Mouse (Mus musculus) CH12.LX (cell line): ENCODE data around the gene Gm20518.

Experiments used
- CTCF ChIP-seq, 2 experiments: IDR thresholded peaks in 1 of 2; conservative IDR thresholded peaks in 1 of 2; 2 replicates each; pipeline ENCODE4 v1.5.1; 2011 to 2012; ENCODE audit warnings: low read depth in 2 of 2, low read length in 2 of 2, improper control_type of control experiment in 1 of 2, inconsistent platforms in 1 of 2, mild to moderate bottlenecking in 1 of 2, moderate library complexity in 1 of 2
- ELF1 ChIP-seq: IDR thresholded peaks from 2 replicates; pipeline ENCODE4 v1.6.1; 2014; ENCODE audit warnings: low read depth, mild to moderate bottlenecking, inconsistent platforms, low read length, improper control_type of control experiment
- GABPA ChIP-seq: IDR thresholded peaks from 2 replicates; pipeline ENCODE4 v1.6.1; 2012; ENCODE audit warnings: low read depth, low read length, improper control_type of control experiment, inconsistent platforms; ENCODE audit not compliant: insufficient replicate concordance
- HCFC1 ChIP-seq: IDR thresholded peaks from 2 replicates; pipeline ENCODE4 v1.6.1; 2012; ENCODE audit warnings: low read depth, mild to moderate bottlenecking, inconsistent platforms, low read length, improper control_type of control experiment
- MAX ChIP-seq: IDR thresholded peaks from 2 replicates; pipeline ENCODE4 v1.6.1; 2011; ENCODE audit warnings: low read length, improper control_type of control experiment
- MEF2A ChIP-seq: IDR thresholded peaks from 2 replicates; pipeline ENCODE4 v1.6.1; 2014; ENCODE audit warnings: low read depth, mild to moderate bottlenecking, inconsistent platforms, low read length, improper control_type of control experiment, borderline replicate concordance
- NELFE ChIP-seq: IDR thresholded peaks from 2 replicates; pipeline ENCODE4 v1.6.1; 2011; ENCODE audit warnings: low read depth, low read length, improper control_type of control experiment
- NRF1 ChIP-seq: IDR thresholded peaks from 2 replicates; pipeline ENCODE4 v1.6.1; 2014; ENCODE audit warnings: low read depth, mild to moderate bottlenecking, inconsistent platforms, low read length, improper control_type of control experiment, moderate library complexity
- TBP ChIP-seq: conservative IDR thresholded peaks from 2 replicates; pipeline ENCODE4 v1.6.1; 2011; ENCODE audit warnings: low read depth, low read length, improper control_type of control experiment

GRCm38 (mm10) chr16:17794047-17794446 is 97.4 kb downstream of the Gm20518 start:
- TF ChIP-seq GABPA (no peak), CTCF (conservative IDR thresholded peaks at IDR 0.05 in 1 of 2, IDR thresholded peaks at IDR 0.05 in 1 of 2; ENCODE audit: low read depth in 2 of 2, low read length in 2 of 2) (no peak), NRF1 (no peak), TBP (no peak), MAX (no peak), ELF1 (no peak), HCFC1 (no peak), MEF2A (no peak), NELFE (no peak)
